Mouse (Mus musculus) myocyte (in vitro differentiated cells): ENCODE measurements at regions not wholly inside any gene's neighbourhood (a gene's known extent, or its start where the extent isn't known, plus 50 kb on each side); places are given as distances from the start of the nearest gene placed in this dataset.

Experiments used
- MYOG ChIP-seq, 3 experiments: IDR thresholded peaks; one replicate each; pipeline ENCODE4 v1.6.1; 2011; ENCODE audit warnings: control low read depth in 2 of 3, low read depth in 2 of 3, mild to moderate bottlenecking in 2 of 3; ENCODE audit not compliant: insufficient read length in 2 of 3, control insufficient read depth in 1 of 3, insufficient read depth in 1 of 3
- POLR2A ChIP-seq: IDR thresholded peaks from one replicate; pipeline ENCODE4 v1.6.1; 2011; ENCODE audit warnings: low read depth, mild to moderate bottlenecking, control low read depth, moderate library complexity; ENCODE audit not compliant: insufficient read length

- TF ChIP-seq POLR2A (no peak), MYOG (IDR thresholded peaks at IDR 0.05; ENCODE audit: control insufficient read depth in 1 of 3, insufficient read depth in 1 of 3, insufficient read length in 2 of 3, low read depth in 2 of 3) (no peak)
These were observed 101.0 kb downstream of the Tomm20 start for GRCm38 (mm10) chr8:126844627-126845026.
